Mouse (Mus musculus) heart, embryonic 12.5 days (tissue): ENCODE results near the gene Commd8. TPM values are rescaled to one million over a fixed set of nuclear protein-coding genes. Genes with fewer than 3 reads are reported as not detected.
"Not testable (repeated sequence)": the region's sequence is repeated elsewhere in the genome, so short reads cannot be mapped to it uniquely, and the experiment has no call there.

Experiments
- ATAC-seq: fragments of 200-750 bp; cut with Nextera tagmentation; 2 replicates; pipeline ENCODE4 v1.8.0; 2017; ENCODE audit warnings: moderate TSS enrichment, moderate library complexity; ENCODE audit not compliant: insufficient number of reproducible peaks, low FRiP score
- H3K27ac ChIP-seq: fragments of 300-500 bp; sonication (generic); 2 replicates; pipeline ENCODE4 v1.5.1; 2016; ENCODE audit warnings: mild to moderate bottlenecking, moderate library complexity; ENCODE audit not compliant: poor library complexity, severe bottlenecking
- H3K27me3 ChIP-seq: fragments of 300-500 bp; sonication (generic); replicated peaks from 2 replicates; pipeline ENCODE4 v1.6.1; 2016; ENCODE audit warnings: mild to moderate bottlenecking, moderate library complexity
- H3K36me3 ChIP-seq: fragments of 300-500 bp; sonication (generic); 2 replicates; pipeline ENCODE4 v1.6.1; 2016; ENCODE audit warnings: mild to moderate bottlenecking, moderate library complexity
- H3K4me1 ChIP-seq: fragments of 300-500 bp; sonication (generic); replicated peaks from 2 replicates; pipeline ENCODE4 v1.6.1; 2016; ENCODE audit warnings: mild to moderate bottlenecking
- H3K4me2 ChIP-seq: fragments of 300-500 bp; sonication (generic); 2 replicates; pipeline ENCODE4 v1.6.1; 2016; ENCODE audit warnings: mild to moderate bottlenecking, moderate library complexity
- H3K4me3 ChIP-seq: fragments of 300-500 bp; sonication (generic); 2 replicates; pipeline ENCODE4 v1.5.1; 2016; ENCODE audit warnings: mild to moderate bottlenecking
- H3K9ac ChIP-seq: fragments of 300-500 bp; sonication (generic); 2 replicates; pipeline ENCODE4 v1.6.1; 2016; ENCODE audit warnings: mild to moderate bottlenecking, moderate library complexity
- H3K9me3 ChIP-seq: fragments of 300-500 bp; sonication (generic); replicated peaks from 2 replicates; pipeline ENCODE4 v1.6.1; 2016; ENCODE audit warnings: mild to moderate bottlenecking, moderate library complexity
- WGBS: fragments of 180-500 bp; shearing (Covaris S2); methylation state at CpG from one replicate; pipeline ENCODE4 v1.1.7; 2016; 5-methylcytosine and 5-hydroxymethylcytosine counted together
- polyA plus RNA-seq: library from polyadenylated mRNA; unstranded; fragments of >200 nt; fragmentation: Nextera tagmentation; extraction: Ambion mirVana; gene quantifications from 2 replicates; pipeline ENCODE4 v1.2.1, GENCODE M21; 2016

The Commd8 gene
- polyA plus RNA-seq, 1 experiment from 2014 or later = 127 TPM

GRCm38 (mm10) chr5:72168285-72168621 is 264 bp upstream of the Commd8 start:
- peaks cover 4% of the 10 kb centered on the region; the same call in 1 of the 2 replicates for H3K36me3 ChIP-seq
- H3K27ac ChIP-seq = no peak overlapping the region
- no peaks in the 10 kb centered on the region for H3K27me3 ChIP-seq
- H3K4me2 ChIP-seq = peak overlapping the region; percentile 58
- WGBS = 1% methylated on average over 4 of the region's 4 CpGs
- no peak; the same call in 1 of the 2 replicates for ATAC-seq
- peak overlapping the region; percentile 68 for H3K4me3 ChIP-seq
- H3K9ac ChIP-seq = no peak overlapping the region
- peaks cover 26% of the 10 kb centered on the region for H3K4me1 ChIP-seq
- no peaks in the 10 kb centered on the region for H3K9me3 ChIP-seq

- Histone ChIP-seq H3K4me1 (peaks cover 41% of the 10 kb centered on the region), H3K36me3 (peaks cover 34% of the 10 kb centered on the region), H3K4me2 (no peak overlapping the region), H3K9ac (no peak overlapping the region), H3K27me3 (no peaks in the 10 kb centered on the region), H3K27ac (no peak overlapping the region), H3K4me3 (no peak overlapping the region), H3K9me3 (no peaks in the 10 kb centered on the region)
- no peak for ATAC-seq
- 57% methylated on average over 7 of the region's 7 CpGs for WGBS
Observed at GRCm38 (mm10) chr5:72164386-72164785, 3.6 kb downstream of the Commd8 start.

- Histone ChIP-seq H3K9ac (no peak overlapping the region), H3K27ac (no peak overlapping the region), H3K4me2 (no peak overlapping the region), H3K36me3 (peaks cover 45% of the 10 kb centered on the region), H3K4me1 (peaks cover 45% of the 10 kb centered on the region), H3K9me3 (no peaks in the 10 kb centered on the region), H3K27me3 (no peaks in the 10 kb centered on the region), H3K4me3 (no peak overlapping the region)
- no peak for ATAC-seq
- WGBS = 58% methylated on average over 5 of the region's 5 CpGs
Observed at GRCm38 (mm10) chr5:72162855-72163254, 5.1 kb downstream of the Commd8 start.

- Histone ChIP-seq H3K27me3 (no peaks in the 10 kb centered on the region), H3K27ac (no peak overlapping the region), H3K36me3 (peaks cover 62% of the 10 kb centered on the region), H3K4me1 (peaks cover 31% of the 10 kb centered on the region), H3K9ac (no peak overlapping the region), H3K9me3 (no peaks in the 10 kb centered on the region), H3K4me2 (no peak overlapping the region), H3K4me3 (no peak overlapping the region)
- no peak for ATAC-seq
- WGBS = 82% methylated on average over 11 of the region's 11 CpGs
Observed at GRCm38 (mm10) chr5:72160781-72161485, 7.1 kb downstream of the Commd8 start.

- Histone ChIP-seq H3K4me3 (no peak overlapping the region), H3K9me3 (no peaks in the 10 kb centered on the region), H3K9ac (no peak overlapping the region), H3K4me2 (no peak overlapping the region), H3K27me3 (no peaks in the 10 kb centered on the region), H3K36me3 (peaks cover 75% of the 10 kb centered on the region), H3K4me1 (peaks cover 22% of the 10 kb centered on the region), H3K27ac (peak overlapping the region; percentile 63; the same call in 1 of the 2 replicates)
- WGBS = 50% methylated on average over 6 of the region's 6 CpGs
- ATAC-seq = no peak; the same call in 1 of the 2 replicates
Observed at GRCm38 (mm10) chr5:72159537-72159936, 8.5 kb downstream of the Commd8 start.

GRCm38 (mm10) chr5:72158667-72159066 is 9.3 kb downstream of the Commd8 start:
- 72% methylated on average over 12 of the region's 12 CpGs for WGBS
- H3K27me3 ChIP-seq = no peaks in the 10 kb centered on the region
- H3K27ac ChIP-seq = no peak overlapping the region
- H3K4me3 ChIP-seq = no peak overlapping the region
- peaks cover 24% of the 10 kb centered on the region for H3K4me1 ChIP-seq
- no peaks in the 10 kb centered on the region for H3K9me3 ChIP-seq
- no peak overlapping the region for H3K9ac ChIP-seq
- ATAC-seq = no peak
- peaks cover 71% of the 10 kb centered on the region for H3K36me3 ChIP-seq
- H3K4me2 ChIP-seq = no peak overlapping the region

GRCm38 (mm10) chr5:72156598-72156997 is 11.4 kb downstream of the Commd8 start:
- Histone ChIP-seq H3K36me3 (peaks cover 58% of the 10 kb centered on the region), H3K4me2 (no peak overlapping the region), H3K27ac (no peak overlapping the region), H3K9ac (no peak overlapping the region), H3K4me3 (no peak overlapping the region), H3K9me3 (no peaks in the 10 kb centered on the region), H3K27me3 (no peaks in the 10 kb centered on the region), H3K4me1 (peaks cover 19% of the 10 kb centered on the region)
- 88% methylated on average over 5 of the region's 5 CpGs for WGBS
- no peak for ATAC-seq

- peaks cover 15% of the 10 kb centered on the region for H3K4me1 ChIP-seq
- H3K27ac ChIP-seq, ATAC-seq, H3K9ac ChIP-seq, H3K9me3 ChIP-seq, H3K4me2 ChIP-seq, H3K27me3 ChIP-seq, H3K4me3 ChIP-seq: not testable (repeated sequence)
- WGBS = 81% methylated on average over 3 of the region's 3 CpGs
- H3K36me3 ChIP-seq = peaks cover 51% of the 10 kb centered on the region
Observed at GRCm38 (mm10) chr5:72155686-72156085, 12.3 kb downstream of the Commd8 start.

- WGBS = 93% methylated on average over 5 of the region's 5 CpGs
- Histone ChIP-seq H3K36me3 (peaks cover 13% of the 10 kb centered on the region), H3K27ac (no peak overlapping the region), H3K4me1 (peaks cover 6% of the 10 kb centered on the region), H3K9me3 (no peaks in the 10 kb centered on the region), H3K9ac (no peak overlapping the region), H3K4me2 (no peak overlapping the region), H3K27me3 (no peaks in the 10 kb centered on the region), H3K4me3 (no peak overlapping the region)
- no peak for ATAC-seq
Observed at GRCm38 (mm10) chr5:72150870-72151269, 17.1 kb downstream of the Commd8 start.

GRCm38 (mm10) chr5:72148679-72149078 is 19.3 kb downstream of the Commd8 start:
- 78% methylated on average over 5 of the region's 5 CpGs for whole genome bisulfite sequencing
- Histone ChIP-seq H3K27ac (no peak overlapping the region), H3K4me2 (no peak overlapping the region), H3K9me3 (no peaks in the 10 kb centered on the region), H3K27me3 (no peaks in the 10 kb centered on the region), H3K4me3 (no peak overlapping the region), H3K36me3 (no peaks in the 10 kb centered on the region), H3K9ac (no peak overlapping the region), H3K4me1 (peaks cover 1% of the 10 kb centered on the region; the same call in 1 of the 2 replicates)
- no peak for ATAC-seq

- WGBS = 63% methylated on average over 1 of the region's 1 CpGs
- H3K27me3 ChIP-seq = no peaks in the 10 kb centered on the region
- no peak for ATAC-seq
- no peak overlapping the region for H3K9ac ChIP-seq
- H3K9me3 ChIP-seq = no peaks in the 10 kb centered on the region
- no peaks in the 10 kb centered on the region for H3K4me1 ChIP-seq
- H3K4me2 ChIP-seq = no peak overlapping the region
- H3K27ac ChIP-seq = no peak overlapping the region
- H3K4me3 ChIP-seq = no peak overlapping the region
- H3K36me3 ChIP-seq = no peaks in the 10 kb centered on the region
Observed at GRCm38 (mm10) chr5:72139619-72140018, 28.4 kb downstream of the Commd8 start.

- ATAC-seq = no peak
- H3K9me3 ChIP-seq = no peaks in the 10 kb centered on the region
- 87% methylated on average over 7 of the region's 7 CpGs for WGBS
- H3K27me3 ChIP-seq = no peaks in the 10 kb centered on the region
- H3K9ac ChIP-seq = no peak overlapping the region
- H3K36me3 ChIP-seq = no peaks in the 10 kb centered on the region
- H3K4me3 ChIP-seq = no peak overlapping the region
- H3K4me1 ChIP-seq = no peaks in the 10 kb centered on the region
- H3K4me2 ChIP-seq = no peak overlapping the region
- no peak overlapping the region for H3K27ac ChIP-seq
Observed at GRCm38 (mm10) chr5:72138256-72138655, 29.7 kb downstream of the Commd8 start.
